Comparison of ENCODE assay signal across 25 mouse cellular contexts in the genomic region with DNA sequence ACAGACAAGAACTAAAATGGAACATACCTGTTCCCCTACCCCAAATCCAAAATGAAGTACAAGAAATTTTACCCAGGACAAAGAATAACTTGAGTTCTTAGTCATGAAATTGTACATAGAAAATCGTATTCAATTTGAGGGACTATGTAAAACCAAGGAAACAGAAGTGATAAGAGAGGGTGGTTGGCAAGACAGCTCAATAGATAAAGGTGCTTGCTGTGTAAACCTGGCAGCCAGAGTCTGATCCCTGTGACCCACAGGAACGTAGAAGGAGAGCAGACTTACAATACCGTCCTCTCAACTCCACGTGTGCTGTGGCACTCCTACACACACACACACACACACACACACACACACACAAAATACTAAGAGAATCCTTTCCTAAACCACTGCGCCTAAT.
"Had no signal": no experiment of that assay in that cellular context is flagged by ENCODE, and none has a peak within 500 bp of the region (broad histone marks: within the 10 kb centered on the region; RNA-seq: fewer than 3 reads in every experiment).

No protein-coding gene starts in this region.

- ATAC-seq: hindbrain, postnatal 0 days; intestine, postnatal 0 days had no signal

- H3K27ac ChIP-seq: heart, adult 2 months; heart, embryonic 13.5 days; heart, embryonic 15.5 days; hindbrain, embryonic 13.5 days; hindbrain, embryonic 15.5 days; hindbrain, postnatal 0 days; layer of hippocampus, adult 2 months; left cerebral cortex, adult 2 months; limb, embryonic 10.5 days; limb, embryonic 12.5 days; liver, embryonic 13.5 days had no signal

- H3K4me3 ChIP-seq: heart, adult 2 months; heart, embryonic 13.5 days; heart, embryonic 15.5 days; hindbrain, embryonic 13.5 days; hindbrain, embryonic 15.5 days; layer of hippocampus, adult 2 months; left cerebral cortex, adult 2 months; limb, embryonic 10.5 days; limb, embryonic 12.5 days; liver, embryonic 13.5 days had no signal

- H3K4me1 ChIP-seq: heart, embryonic 13.5 days; heart, embryonic 15.5 days; hindbrain, embryonic 13.5 days; hindbrain, embryonic 15.5 days; limb, embryonic 10.5 days; limb, embryonic 12.5 days had no signal

- H3K27me3 ChIP-seq: heart, embryonic 13.5 days; heart, embryonic 15.5 days; hindbrain, embryonic 13.5 days; hindbrain, embryonic 15.5 days; limb, embryonic 12.5 days; liver, embryonic 13.5 days had no signal

- H3K9ac ChIP-seq: heart, embryonic 13.5 days; heart, embryonic 15.5 days; hindbrain, embryonic 13.5 days; hindbrain, embryonic 15.5 days; limb, embryonic 12.5 days; liver, embryonic 13.5 days had no signal

- DNase-seq: gastrocnemius, postnatal 14 days; gastrocnemius, postnatal 36 days; heart, adult 11 months; heart, adult 2 months; heart, postnatal 14 days; heart, postnatal 36 days; kidney, adult 18-20 months; kidney, adult 8-10 months; kidney, postnatal 10 days; kidney, postnatal 25 days; kidney, postnatal 4 days; liver; liver, embryonic 13.5 days had no signal

- H3K4me2 ChIP-seq: heart, embryonic 11.5 days; heart, embryonic 13.5 days; heart, embryonic 15.5 days; hindbrain, embryonic 13.5 days; hindbrain, embryonic 15.5 days; limb, embryonic 12.5 days; liver, embryonic 11.5 days; liver, embryonic 13.5 days had no signal

- H3K9me3 ChIP-seq: heart, embryonic 13.5 days; heart, embryonic 15.5 days; hindbrain, embryonic 13.5 days; hindbrain, embryonic 15.5 days; limb, embryonic 10.5 days; limb, embryonic 12.5 days; liver, embryonic 13.5 days had no signal
